Comparison of ENCODE assay signal across 19 mouse cellular contexts in genomic region chr12:86582076-86582475, GRCm38 (mm10).
DNase-seq lines count a peak whose midpoint lies in the region; ATAC-seq and TF ChIP-seq lines count a peak whose summit lies in the region.
"Had no signal": no experiment of that assay in that cellular context is flagged by ENCODE, and none has a peak within 500 bp of the region (broad histone marks: within the 10 kb centered on the region; RNA-seq: fewer than 3 reads in every experiment).

No protein-coding gene starts in this region.

- no peak for ATAC-seq in kidney, postnatal 0 days (replicated peaks; ENCODE audit: low FRiP score, low read depth)
- ATAC-seq in lung, embryonic 16.5 days (ENCODE audit: low read depth), result peak; percentile 26; the same call in 1 of the 2 replicates
- ATAC-seq: forebrain, embryonic 16.5 days; hindbrain, postnatal 0 days had no signal

- H3K9me3 ChIP-seq in kidney, postnatal 0 days (replicated peaks; ENCODE audit: low read length), result no peaks in the 10 kb centered on the region
- no peaks in the 10 kb centered on the region for H3K9me3 ChIP-seq in lung, embryonic 16.5 days (ENCODE audit: control insufficient read depth, low read length)
- H3K9me3 ChIP-seq: embryonic facial prominence, embryonic 13.5 days; forebrain, embryonic 12.5 days; heart, embryonic 15.5 days; hindbrain, embryonic 13.5 days had no signal

- H3K27ac ChIP-seq in kidney, postnatal 0 days, result no peak overlapping the region
- no peak overlapping the region for H3K27ac ChIP-seq in lung, embryonic 16.5 days (ENCODE audit: low read length)
- H3K27ac ChIP-seq: embryonic facial prominence, embryonic 13.5 days; forebrain, embryonic 12.5 days; heart, embryonic 15.5 days; hindbrain, embryonic 13.5 days; hindbrain, postnatal 0 days had no signal

- DNase-seq in kidney, postnatal 0 days (ENCODE audit: low spot score), result peak; percentile 29
- DNase-seq in kidney, postnatal 36 days, result no peak
- no peak for DNase-seq in lung, postnatal 25 days (ENCODE audit: low spot score)
- DNase-seq in adrenal gland, postnatal 14 days, result peak; percentile 28
- no peak for DNase-seq in spleen, postnatal 10 days (ENCODE audit: low spot score in 2 of 2)
- DNase-seq: cerebellum, adult 11-12 months; cerebellum, adult 9-11 months; cerebellum, postnatal 36 days; gastrocnemius, postnatal 10 days; heart, adult 18-20 months; heart, postnatal 14 days had no signal

- no peaks in the 10 kb centered on the region for H3K4me1 ChIP-seq in kidney, postnatal 0 days (replicated peaks; ENCODE audit: insufficient read depth, low read length)
- H3K4me1 ChIP-seq in lung, embryonic 16.5 days (replicated peaks; ENCODE audit: control insufficient read depth, insufficient read depth, low read length), result no peaks in the 10 kb centered on the region
- H3K4me1 ChIP-seq: embryonic facial prominence, embryonic 13.5 days; forebrain, embryonic 12.5 days; heart, embryonic 15.5 days had no signal

- H3K4me2 ChIP-seq in kidney, postnatal 0 days (ENCODE audit: low read length), result no peak overlapping the region
- H3K4me2 ChIP-seq in lung, embryonic 16.5 days (ENCODE audit: low read depth, low read length), result no peak overlapping the region
- H3K4me2 ChIP-seq: embryonic facial prominence, embryonic 13.5 days; forebrain, embryonic 12.5 days; heart, embryonic 11.5 days; heart, embryonic 15.5 days; hindbrain, embryonic 13.5 days had no signal

- H3K4me3 ChIP-seq in kidney, postnatal 0 days (replicated peaks; ENCODE audit: low read depth, low read length), result no peak overlapping the region
- H3K4me3 ChIP-seq in lung, embryonic 16.5 days (ENCODE audit: low read length), result no peak overlapping the region
- H3K4me3 ChIP-seq: embryonic facial prominence, embryonic 13.5 days; forebrain, embryonic 12.5 days; heart, embryonic 15.5 days; hindbrain, embryonic 13.5 days had no signal

- no peak overlapping the region for H3K9ac ChIP-seq in kidney, postnatal 0 days (ENCODE audit: low read depth, low read length)
- no peak overlapping the region for H3K9ac ChIP-seq in lung, embryonic 16.5 days (ENCODE audit: low read length)
- H3K9ac ChIP-seq: embryonic facial prominence, embryonic 13.5 days; forebrain, embryonic 12.5 days; heart, embryonic 15.5 days; hindbrain, embryonic 13.5 days had no signal

- TF ChIP-seq CTCF in kidney, postnatal 0 days (IDR thresholded peaks at IDR 0.05; ENCODE audit: low read depth), result no peak

- H3K36me3 ChIP-seq in kidney, postnatal 0 days (ENCODE audit: insufficient read depth, low read length), result no peaks in the 10 kb centered on the region
- H3K36me3 ChIP-seq in lung, embryonic 16.5 days (ENCODE audit: control insufficient read depth, insufficient read depth, low read length), result no peaks in the 10 kb centered on the region
- H3K36me3 ChIP-seq: embryonic facial prominence, embryonic 13.5 days; forebrain, embryonic 12.5 days; heart, embryonic 15.5 days; hindbrain, embryonic 13.5 days had no signal

- H3K27me3 ChIP-seq in kidney, postnatal 0 days (ENCODE audit: insufficient read depth, low read length), result no peaks in the 10 kb centered on the region
- no peaks in the 10 kb centered on the region for H3K27me3 ChIP-seq in lung, embryonic 16.5 days (ENCODE audit: control insufficient read depth, insufficient read depth, low read depth, low read length)
- H3K27me3 ChIP-seq: embryonic facial prominence, embryonic 13.5 days; forebrain, embryonic 12.5 days; hindbrain, embryonic 13.5 days had no signal

- WGBS in kidney, postnatal 0 days, result 19% methylated on average over 3 of the region's 3 CpGs
- WGBS in lung, embryonic 16.5 days, result 28% methylated on average over 3 of the region's 3 CpGs

Comparison
In these comparisons a context has a peak if more than half of its experiments do, and no peak if none do; other contexts are left out.
1. DNase-seq: peak in kidney, postnatal 0 days (single experiment) and adrenal gland, postnatal 14 days (single experiment); none in kidney, postnatal 36 days (0 of 2), lung, postnatal 25 days (single experiment) and spleen, postnatal 10 days (0 of 2).